Mouse (Mus musculus): ENCODE results near the gene Card10.

DNA sequence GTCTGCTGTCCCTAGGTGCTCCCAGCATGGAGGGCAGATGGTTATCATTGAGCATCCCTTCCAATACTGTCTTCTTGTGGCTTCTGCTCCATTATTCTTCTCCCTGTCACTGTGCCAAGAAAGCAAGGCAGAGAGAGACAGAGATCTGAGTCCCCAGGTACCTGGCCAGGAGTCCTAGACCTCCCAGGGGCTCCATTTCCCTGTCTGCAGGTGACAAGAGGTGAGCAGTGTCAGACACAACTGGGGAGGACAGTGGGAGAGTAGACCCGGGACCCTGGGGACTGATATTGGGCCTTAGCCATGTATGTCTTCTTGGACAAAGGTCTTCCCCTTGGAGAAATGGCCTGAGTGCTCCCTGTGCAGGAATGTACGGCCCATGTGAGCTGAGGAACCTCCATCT is 2.5 kb upstream of the Card10 start:
- TF ChIP-seq CTCF (IDR thresholded peaks at IDR 0.05; ENCODE audit: control insufficient read depth, insufficient read depth, insufficient read length) (no peak), MAX (IDR thresholded peaks at IDR 0.05) (no peak), USF1 (IDR thresholded peaks at IDR 0.05; ENCODE audit: low read depth) (no peak)

Data from C2C12 (cell line).